Mouse (Mus musculus): ENCODE measurements at regions not wholly inside any gene's neighbourhood (a gene's known extent, or its start where the extent isn't known, plus 50 kb on each side); places are given as distances from the start of the nearest gene placed in this dataset.

DNA sequence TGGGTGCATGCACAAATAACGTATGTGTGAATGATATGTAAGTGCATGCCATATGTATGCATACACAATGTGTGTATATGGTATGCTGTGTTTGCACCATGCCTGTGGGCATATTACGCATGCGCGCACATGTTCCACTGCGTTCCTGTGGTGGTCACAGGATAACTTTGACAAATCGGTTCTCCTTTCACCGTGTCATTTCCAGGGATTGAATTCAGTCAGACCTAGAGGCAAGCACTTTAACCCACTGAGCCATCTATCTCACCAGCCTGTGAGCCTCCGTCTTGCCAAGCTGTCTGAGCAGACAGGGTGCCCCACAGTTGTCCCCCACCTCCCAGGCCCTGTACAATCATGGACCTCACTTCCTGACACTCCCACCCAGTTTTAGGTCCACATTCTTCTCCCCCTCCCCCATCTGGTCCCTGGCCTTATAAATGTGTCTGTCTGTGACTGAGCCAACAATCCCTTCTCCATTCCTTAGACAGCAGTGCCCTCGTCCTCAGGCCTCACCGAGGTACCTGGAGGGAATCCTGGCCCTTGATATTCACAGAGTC lies 81.8 kb upstream of the Ptpn1 start:
- ATAC-seq (replicated peaks; ENCODE audit: low read depth, poor library complexity, severe bottlenecking): no peak

DNA sequence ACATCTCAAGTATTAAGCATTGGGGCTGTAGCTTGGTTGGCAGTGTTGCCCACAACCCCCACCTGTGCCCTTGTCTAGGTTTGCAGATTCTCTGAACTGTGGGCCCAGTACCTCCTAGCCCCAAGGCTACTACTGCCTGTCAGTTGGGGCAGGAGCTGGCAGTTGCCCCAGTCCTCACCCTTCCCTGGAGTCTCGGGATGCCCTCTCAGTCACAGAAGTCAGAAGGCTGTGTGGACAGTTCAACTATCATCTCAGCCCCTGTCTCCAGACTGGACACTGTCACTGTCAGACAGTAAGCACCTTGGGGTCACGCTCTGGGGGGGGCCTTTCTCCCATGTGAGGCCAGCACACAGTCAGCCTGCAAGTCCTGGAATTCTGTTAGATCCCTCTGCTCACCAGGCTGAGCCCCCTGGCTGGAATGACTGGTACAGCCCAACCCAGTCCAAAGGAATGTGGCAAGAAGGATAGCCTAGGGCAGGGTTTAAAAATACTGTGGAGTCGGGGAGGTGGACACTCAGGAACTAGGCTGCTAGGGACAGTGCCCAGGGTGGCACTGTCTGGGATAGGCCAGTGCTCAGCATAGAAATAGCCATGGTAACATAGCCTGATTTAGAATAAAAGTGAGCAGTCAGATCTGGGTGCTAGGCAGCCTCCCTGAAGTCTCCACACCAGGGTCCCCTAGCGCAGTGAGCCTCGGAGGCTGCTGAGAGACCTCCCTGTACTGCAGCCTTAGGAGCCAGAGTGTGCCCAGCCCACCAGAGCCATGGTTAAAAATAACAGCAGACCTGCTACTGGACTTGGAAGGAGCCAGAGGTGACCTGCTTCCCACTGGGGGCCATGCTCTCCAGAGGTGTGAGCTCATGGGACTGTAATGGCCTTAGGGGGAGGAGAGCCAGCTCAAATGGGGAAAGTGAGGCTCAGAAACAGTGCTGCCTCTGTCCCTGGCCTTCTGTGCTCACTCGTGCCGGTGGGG lies 83.1 kb upstream of the Ptpn1 start:
- no peak for ATAC-seq (replicated peaks; ENCODE audit: low read depth, poor library complexity, severe bottlenecking)

DNA sequence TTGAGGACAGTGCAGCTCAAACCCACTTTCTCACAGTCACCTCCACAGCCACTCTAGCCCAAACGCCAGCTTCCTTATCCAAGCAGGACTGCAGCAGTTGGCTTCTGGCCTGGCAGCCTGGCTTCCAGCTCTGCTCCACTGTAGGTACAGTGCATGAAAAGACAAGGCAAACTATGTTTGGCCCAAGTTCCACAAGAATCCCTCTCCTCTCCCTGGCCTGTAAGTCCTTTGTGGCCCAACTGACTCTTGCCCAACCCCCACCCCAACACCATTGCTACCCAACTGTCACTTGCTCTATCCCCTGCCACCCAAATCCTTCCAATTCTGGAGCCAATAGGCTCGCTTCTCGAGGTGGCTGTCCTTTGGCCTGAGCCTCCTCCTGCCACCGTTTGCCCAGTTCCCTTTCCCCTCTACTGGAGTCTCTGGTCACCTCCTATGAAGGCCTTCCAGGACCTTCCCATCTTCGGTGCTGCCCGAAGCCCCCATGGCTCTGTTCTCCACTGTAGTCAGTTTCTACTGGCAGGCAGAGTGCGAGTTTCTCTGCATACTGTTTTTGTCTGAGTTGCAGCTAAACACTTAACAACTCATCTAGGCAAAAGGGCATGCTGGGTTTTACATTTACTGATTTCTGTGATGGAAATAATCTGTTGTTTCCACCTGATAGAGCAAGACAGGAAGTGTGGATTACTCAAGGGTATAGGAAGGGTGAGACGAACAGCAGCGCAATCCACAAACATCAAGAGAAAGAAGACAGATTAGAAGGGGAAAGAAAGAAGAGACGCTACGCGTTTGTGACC lies 84.4 kb upstream of the Ptpn1 start:
- ATAC-seq (replicated peaks; ENCODE audit: low read depth, poor library complexity, severe bottlenecking): no peak

DNA sequence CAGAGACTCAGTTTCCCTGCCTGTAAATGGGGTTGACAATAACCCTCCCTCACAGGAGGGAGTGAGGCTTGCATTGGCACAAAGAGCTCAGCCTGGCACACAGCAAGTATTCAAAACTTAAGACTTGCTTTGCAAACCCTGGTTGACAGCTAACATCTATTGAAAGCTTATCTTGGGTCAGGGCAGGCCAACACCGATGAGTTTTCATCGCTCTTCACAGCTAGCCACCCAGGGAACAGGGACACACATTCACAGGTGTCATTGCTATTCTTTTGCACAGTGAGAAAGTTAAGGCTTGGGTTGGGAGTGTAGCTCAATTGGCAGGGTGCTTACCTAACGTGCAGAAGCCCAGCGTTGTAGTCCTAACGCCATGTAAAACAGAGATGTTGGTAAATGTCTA lies 86.5 kb upstream of the Ptpn1 start:
- ATAC-seq (replicated peaks; ENCODE audit: low read depth, poor library complexity, severe bottlenecking): no peak

DNA sequence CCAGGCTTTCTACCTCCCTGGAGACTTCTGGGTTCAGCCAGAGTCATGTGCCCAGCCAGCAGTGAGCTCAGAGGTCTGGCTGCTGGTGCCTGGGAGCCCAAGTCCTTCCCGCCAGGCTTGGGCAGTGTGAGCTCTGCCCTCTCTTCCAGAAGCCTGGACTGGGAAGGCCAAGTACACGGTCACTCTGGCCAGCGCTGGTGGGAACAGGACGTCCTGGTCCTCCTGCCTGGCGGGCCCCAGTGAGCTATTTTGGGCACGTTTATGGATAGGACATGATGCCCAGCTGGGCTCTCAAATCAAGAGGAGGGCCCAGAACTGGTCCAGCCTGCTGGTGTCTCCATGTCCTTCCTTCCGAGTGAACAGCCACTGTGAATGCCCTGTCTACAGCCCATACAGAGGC lies 87.3 kb upstream of the Ptpn1 start:
- ATAC-seq (replicated peaks; ENCODE audit: low read depth, poor library complexity, severe bottlenecking): no peak

GRCm38 (mm10) chr2:167843921-167844320 lies 87.9 kb upstream of the Ptpn1 start:
- no peak for ATAC-seq (replicated peaks; ENCODE audit: low read depth, poor library complexity, severe bottlenecking)

DNA sequence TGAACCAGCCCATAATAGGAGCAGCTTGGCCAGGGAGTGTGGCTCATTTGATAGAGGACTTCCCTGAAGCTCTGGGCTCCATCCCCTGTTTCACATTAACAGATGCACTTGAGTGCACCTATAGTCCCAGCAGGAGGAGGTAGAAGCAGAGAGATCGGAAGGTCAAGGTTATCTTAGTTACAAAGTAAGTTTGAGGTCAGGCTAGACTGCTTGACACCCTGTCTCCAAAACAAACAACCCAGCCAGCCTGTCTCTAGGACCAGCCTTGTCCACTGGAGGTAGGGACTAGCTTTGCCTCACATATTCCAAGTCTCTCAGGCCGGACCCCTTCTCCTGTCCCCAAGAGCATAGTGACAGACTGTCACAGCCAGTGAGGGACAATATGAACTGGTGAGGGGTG lies 88.9 kb upstream of the Ptpn1 start:
- ATAC-seq (replicated peaks; ENCODE audit: low read depth, poor library complexity, severe bottlenecking): no peak

DNA sequence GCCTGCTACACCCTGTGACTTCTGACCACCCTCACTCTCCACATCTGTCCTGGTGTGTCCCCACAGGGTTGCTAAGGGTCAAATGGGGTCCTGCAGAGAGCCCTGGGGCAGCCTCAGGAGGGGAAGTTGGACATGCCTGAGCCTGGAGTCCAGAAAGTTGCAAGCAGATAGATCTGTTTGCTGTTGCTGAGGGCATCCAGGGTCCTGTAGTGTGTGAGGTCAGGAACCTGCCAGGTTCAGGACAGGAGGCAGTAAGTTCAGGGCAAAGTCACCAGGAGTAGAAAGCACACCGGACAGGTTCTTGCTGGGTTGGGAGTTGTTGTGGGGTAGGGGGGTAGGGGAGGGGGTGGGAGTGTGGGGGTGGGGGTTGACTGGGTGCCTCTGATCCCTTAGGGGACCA lies 89.4 kb upstream of the Ptpn1 start:
- ATAC-seq (replicated peaks; ENCODE audit: low read depth, poor library complexity, severe bottlenecking): no peak

DNA sequence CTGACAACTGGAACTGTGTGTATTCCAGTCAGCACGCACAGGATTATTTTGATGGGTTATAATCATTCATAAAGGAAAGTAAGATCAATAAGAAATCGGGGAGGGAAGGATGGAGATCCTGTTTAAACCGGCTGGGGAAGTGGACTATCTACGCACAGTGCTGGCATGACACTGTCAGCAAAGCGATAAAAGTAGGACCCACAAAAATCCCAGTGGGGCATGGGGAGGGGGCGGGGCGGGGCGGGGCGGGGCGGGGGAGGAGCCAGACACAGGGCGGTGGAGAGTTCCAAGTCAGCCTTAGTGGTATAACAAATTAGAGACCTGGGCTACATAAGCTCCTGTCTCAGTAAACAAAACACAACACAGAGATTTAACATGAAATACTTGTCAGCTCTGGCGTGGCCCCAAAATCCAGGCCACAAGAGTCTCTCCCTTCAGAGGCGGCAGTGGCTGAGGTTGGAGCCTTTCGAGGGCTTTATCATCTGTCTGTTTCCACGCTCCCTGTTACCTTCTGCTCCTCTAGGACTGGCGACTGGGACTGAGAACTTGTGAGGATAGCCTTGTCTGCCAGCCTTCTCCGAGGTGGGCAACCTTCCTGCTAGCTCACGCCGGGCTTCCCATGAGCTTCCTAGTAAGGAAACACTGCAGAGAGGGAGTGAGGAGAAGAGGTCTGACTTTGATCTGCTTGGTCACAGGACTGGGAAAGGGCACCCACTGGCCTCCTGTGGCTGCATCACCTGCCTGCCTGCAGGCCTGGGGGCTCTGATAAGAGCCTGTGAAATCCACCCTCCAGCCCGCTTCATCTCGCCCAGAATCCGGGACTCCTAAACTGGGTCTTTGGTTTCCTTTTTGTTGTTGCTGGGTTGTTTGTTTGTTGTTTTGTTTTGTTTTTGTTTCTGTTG lies 90.3 kb upstream of the Ptpn1 start:
- ATAC-seq (replicated peaks; ENCODE audit: low read depth, poor library complexity, severe bottlenecking): no peak

DNA sequence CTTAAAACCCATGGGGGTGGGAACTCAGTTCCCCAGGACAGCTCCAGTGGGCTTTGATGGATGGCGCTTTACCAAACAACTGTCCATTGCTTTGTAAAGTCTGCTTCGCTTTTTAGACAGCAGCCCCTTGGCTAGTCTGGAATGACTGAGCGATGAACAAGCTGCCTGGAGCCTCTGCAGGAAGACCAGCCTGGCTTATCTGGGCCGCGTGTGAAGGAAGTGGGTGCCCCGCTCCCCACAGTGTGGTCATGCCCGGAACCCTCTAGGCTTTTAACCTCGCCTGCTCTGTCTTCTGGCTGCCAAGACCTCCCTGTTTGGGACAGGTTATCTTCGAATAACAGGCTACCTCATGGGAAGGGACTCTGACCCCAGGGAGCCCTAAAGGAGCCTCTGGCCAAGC lies 91.5 kb upstream of the Ptpn1 start:
- ATAC-seq (replicated peaks; ENCODE audit: low read depth, poor library complexity, severe bottlenecking): peak; percentile 75

DNA sequence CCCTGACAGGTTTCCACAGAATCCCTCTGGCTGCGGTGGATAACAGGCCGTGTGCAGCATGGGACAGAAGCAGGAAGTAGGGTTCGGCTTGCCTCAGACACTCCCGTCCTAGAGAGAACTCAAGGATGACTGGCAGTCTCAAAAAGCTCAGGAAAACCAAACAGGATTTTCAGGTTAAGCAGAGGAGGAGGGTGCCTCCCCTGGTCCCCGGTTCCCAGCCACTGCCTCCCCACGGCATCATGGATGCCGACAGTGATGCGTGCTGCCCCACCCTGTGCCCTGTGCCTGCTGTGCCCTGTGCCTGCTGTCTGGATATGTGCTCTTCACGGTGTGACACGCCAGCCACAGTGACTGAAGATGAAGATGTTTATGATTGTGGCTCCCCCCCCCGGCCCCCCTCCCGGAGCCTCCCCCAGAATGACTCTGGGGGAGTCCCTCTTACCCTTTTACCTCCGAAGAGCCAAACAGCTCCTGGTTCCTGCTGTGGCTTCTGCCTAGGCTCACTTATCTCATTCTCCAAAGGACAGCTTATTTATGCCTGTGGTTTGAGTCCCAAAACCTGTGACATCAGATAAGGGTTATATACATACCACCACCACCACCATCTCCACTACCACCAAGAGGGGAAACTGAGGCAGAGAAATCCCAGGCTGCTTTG lies 92.4 kb upstream of the Ptpn1 start:
- ATAC-seq (replicated peaks; ENCODE audit: low read depth, poor library complexity, severe bottlenecking): peak; percentile 30

DNA sequence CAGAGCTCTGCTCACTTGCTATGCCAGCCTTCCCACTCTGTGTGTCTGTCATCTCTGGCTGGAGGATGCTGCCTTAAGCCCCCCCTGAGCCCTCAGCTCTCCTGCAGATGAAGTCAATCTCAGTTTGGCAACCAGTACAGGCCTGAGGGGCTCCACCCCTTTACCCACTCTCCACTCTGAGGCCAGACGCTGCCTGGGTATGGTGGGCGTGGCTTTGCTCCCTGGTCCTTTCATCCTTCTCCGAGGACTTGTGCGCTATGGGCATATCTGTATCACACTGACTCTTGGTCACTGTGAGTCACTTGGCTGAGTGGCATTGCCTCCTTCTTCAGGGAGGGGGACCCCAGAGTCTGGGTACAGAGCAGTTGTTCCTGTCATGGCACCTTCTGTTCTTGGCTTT lies 94.3 kb upstream of the Ptpn1 start:
- no peak for ATAC-seq (replicated peaks; ENCODE audit: low read depth, poor library complexity, severe bottlenecking)

DNA sequence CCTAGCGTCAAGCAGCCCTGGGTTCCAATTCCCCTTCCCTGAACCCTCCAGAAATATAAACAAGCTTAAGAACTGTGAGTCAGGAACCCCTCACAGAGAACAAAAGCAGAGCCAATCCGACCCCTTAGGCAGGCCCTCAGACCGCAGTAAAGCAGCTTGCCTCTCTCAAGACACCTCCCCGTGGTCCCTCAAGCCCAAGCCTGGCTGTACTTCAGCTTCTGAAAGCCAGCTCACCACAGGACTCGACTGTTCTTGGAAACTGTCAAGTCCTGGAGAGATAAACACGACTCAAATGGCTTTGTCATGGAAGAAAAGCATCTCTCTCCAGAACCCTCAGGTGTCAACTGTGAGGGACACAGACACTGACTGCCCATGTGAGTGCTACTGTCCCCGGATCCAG lies 95.2 kb upstream of the Ptpn1 start:
- ATAC-seq (replicated peaks; ENCODE audit: low read depth, poor library complexity, severe bottlenecking): no peak

GRCm38 (mm10) chr2:167834605-167835004 lies 97.3 kb upstream of the Ptpn1 start:
- ATAC-seq (replicated peaks; ENCODE audit: low read depth, poor library complexity, severe bottlenecking): no peak

DNA sequence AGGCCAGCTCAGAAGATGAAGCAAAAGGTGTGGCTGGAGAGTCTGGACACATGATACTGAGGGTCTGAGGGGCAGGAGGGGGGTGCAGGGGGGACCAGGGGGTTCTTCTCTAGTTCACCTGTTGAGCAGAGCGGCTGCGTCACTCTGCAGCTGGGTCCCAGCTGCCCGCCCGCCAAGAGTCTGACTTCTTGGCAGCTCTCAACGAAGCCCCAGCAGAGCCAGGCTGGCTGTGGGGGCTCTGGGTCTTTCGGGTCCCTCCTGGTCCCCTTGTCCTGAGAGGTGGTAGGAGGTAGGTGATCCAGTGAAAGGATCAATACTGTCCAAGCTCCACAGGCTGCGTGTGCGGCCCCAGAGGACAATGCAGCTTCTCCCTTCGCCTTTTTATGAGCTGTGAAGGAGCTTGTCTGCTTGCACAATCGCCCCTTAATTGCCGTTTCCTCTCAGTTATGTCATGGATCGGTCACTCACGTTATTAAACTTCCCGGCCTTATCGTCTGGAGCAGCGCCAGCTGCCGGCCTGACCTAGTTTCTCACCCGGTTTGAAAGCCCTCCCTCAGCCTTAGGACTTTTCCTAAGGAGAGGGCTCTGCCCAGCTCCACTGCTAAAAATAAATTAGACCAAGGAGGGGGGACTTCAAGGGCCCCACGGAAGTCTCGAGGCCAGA lies 98.4 kb upstream of the Ptpn1 start:
- ATAC-seq (replicated peaks; ENCODE audit: low read depth, poor library complexity, severe bottlenecking): peak; percentile 59

DNA sequence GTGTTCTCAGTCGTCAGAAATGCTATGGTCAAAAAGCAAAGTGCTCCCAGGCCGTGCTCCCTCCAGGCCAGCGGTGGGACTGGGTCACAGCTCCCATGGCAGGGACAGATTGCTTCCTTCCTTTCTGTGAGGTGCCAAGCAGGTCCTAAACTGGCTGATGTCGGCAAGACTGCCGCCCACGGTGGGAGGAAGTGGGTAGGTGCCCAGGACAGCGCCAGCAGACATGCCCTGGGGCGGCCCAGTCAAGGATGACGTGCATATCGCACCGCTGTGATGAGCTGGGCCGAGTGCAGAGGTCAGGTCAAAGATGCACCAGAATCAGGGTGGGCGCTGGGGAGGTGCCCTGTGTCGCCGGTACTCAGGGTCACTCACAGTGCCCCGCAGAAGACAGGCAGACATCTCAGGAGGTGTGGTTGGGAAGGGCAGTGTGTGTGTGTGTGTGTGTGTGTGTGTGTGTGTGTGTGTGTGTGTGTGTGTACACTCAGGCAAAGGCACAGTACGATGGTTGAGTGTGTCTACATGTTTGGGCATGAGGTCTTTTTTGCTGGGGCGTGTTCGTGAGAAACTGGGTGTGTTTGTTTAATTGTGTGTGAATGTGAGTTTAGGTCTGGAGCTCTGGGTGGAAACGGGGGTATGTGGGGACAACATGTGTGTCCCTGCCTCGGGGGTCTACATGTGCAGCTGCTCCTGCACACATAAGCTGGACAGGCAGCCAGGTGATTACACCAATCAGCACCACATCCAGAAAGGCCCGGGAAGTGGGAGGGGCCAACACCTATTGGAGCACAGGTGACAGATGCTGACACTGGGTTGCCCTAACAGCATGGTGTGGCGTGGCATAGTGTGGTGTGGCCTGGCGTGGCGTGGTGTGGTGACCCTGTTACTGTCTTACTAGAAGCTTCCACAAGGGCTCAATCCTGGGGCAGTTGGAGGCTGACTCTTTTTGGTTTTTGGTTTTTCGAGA lies 100.5 kb upstream of the Ptpn1 start:
- ATAC-seq (replicated peaks; ENCODE audit: low read depth, poor library complexity, severe bottlenecking): peak; percentile 58

GRCm38 (mm10) chr2:167828258-167828657 lies 103.6 kb upstream of the Ptpn1 start:
- ATAC-seq (replicated peaks; ENCODE audit: low read depth, poor library complexity, severe bottlenecking): no peak
